Mouse (Mus musculus) MEL (cell line): Measurements from ENCODE around the gene Milr1. TPM values are rescaled to one million over a fixed set of nuclear protein-coding genes. Genes with fewer than 3 reads are reported as not detected.
"Not testable (repeated sequence)": the region's sequence is repeated elsewhere in the genome, so short reads cannot be mapped to it uniquely, and the experiment has no call there.

Experiments used
- DNase-seq: peaks from one replicate; pipeline ENCODE4 v3.0.0; 2011; ENCODE audit warnings: low read depth, low spot score
- H3K27ac ChIP-seq: 2 replicates; pipeline ENCODE4 v1.5.1; 2012; ENCODE audit warnings: low read depth, mild to moderate bottlenecking, control low read depth, low read length, moderate library complexity; ENCODE audit not compliant: control insufficient read depth
- H3K27me3 ChIP-seq, 2 experiments: fragments of 150-350 bp in 1 of 2; sonication (generic) in 1 of 2; 2 replicates each; pipeline ENCODE4 v1.6.1; 2012; ENCODE audit warnings: low read length in 2 of 2, mild to moderate bottlenecking in 2 of 2, improper control_type of control experiment in 1 of 2, moderate library complexity in 1 of 2; ENCODE audit not compliant: insufficient read depth in 2 of 2, control insufficient read depth in 1 of 2
- H3K36me3 ChIP-seq, 2 experiments: 2 replicates each; pipeline ENCODE4 v1.6.1; 2012 to 2014; ENCODE audit warnings: low read length in 2 of 2, improper control_type of control experiment in 1 of 2, inconsistent platforms in 1 of 2, mild to moderate bottlenecking in 1 of 2; ENCODE audit not compliant: insufficient read depth in 2 of 2, control insufficient read depth in 1 of 2
- H3K4me1 ChIP-seq, 2 experiments: fragments of 150-350 bp in 1 of 2; sonication (generic) in 1 of 2; 2 replicates each; pipeline ENCODE4 v1.6.1; 2012; ENCODE audit warnings: low read length in 2 of 2, improper control_type of control experiment in 1 of 2, mild to moderate bottlenecking in 1 of 2; ENCODE audit not compliant: insufficient read depth in 2 of 2, control insufficient read depth in 1 of 2
- H3K4me3 ChIP-seq, 2 experiments: fragments of 150-350 bp in 1 of 2; sonication (generic) in 1 of 2; 2 replicates each; pipeline ENCODE4 v1.5.1; 2012; ENCODE audit warnings: low read depth in 2 of 2, low read length in 2 of 2, mild to moderate bottlenecking in 2 of 2, moderate library complexity in 2 of 2, control low read depth in 1 of 2, improper control_type of control experiment in 1 of 2; ENCODE audit not compliant: control insufficient read depth in 1 of 2, insufficient read depth in 1 of 2
- H3K79me2 ChIP-seq: 2 replicates; pipeline ENCODE4 v1.6.1; 2012; ENCODE audit warnings: mild to moderate bottlenecking, low read length, moderate library complexity; ENCODE audit not compliant: control insufficient read depth, poor library complexity, insufficient read depth
- H3K9ac ChIP-seq: 2 replicates; pipeline ENCODE4 v1.6.1; 2012; ENCODE audit warnings: low read depth, mild to moderate bottlenecking, control low read depth, low read length, moderate library complexity; ENCODE audit not compliant: control insufficient read depth, poor library complexity, severe bottlenecking
- H3K9me3 ChIP-seq: fragments of 150-350 bp; sonication (generic); replicated peaks from 2 replicates; pipeline ENCODE4 v1.6.1; 2012; ENCODE audit warnings: mild to moderate bottlenecking, low read length, improper control_type of control experiment, moderate library complexity; ENCODE audit not compliant: insufficient read depth
- CTCF ChIP-seq, 3 experiments: IDR thresholded peaks in 2 of 3; conservative IDR thresholded peaks in 1 of 3; 2 replicates each; pipeline ENCODE4 v1.5.1; 2011 to 2012; ENCODE audit warnings: low read length in 3 of 3, low read depth in 2 of 3, mild to moderate bottlenecking in 2 of 3, improper control_type of control experiment in 1 of 3, inconsistent platforms in 1 of 3, mixed read lengths in 1 of 3, moderate library complexity in 1 of 3; ENCODE audit not compliant: control insufficient read depth in 1 of 3, insufficient read depth in 1 of 3, poor library complexity in 1 of 3, severe bottlenecking in 1 of 3
- E2F4 ChIP-seq: IDR thresholded peaks from 2 replicates; pipeline ENCODE4 v1.6.1; 2011; ENCODE audit warnings: low read depth, low read length, improper control_type of control experiment, borderline replicate concordance
- EP300 ChIP-seq, 2 experiments: IDR thresholded peaks; 2 replicates each; pipeline ENCODE4 v1.6.1; 2011; ENCODE audit warnings: improper control_type of control experiment in 2 of 2, low read length in 2 of 2, low read depth in 1 of 2, mild to moderate bottlenecking in 1 of 2
- GABPA ChIP-seq: IDR thresholded peaks from 2 replicates; pipeline ENCODE4 v1.6.1; 2012; ENCODE audit warnings: low read depth, mild to moderate bottlenecking, inconsistent platforms, low read length, improper control_type of control experiment, moderate library complexity
- GATA1 ChIP-seq: IDR thresholded peaks from 2 replicates; pipeline ENCODE4 v1.6.1; 2011; ENCODE audit warnings: low read depth, low read length, improper control_type of control experiment
- MAZ ChIP-seq: IDR thresholded peaks from 2 replicates; pipeline ENCODE4 v1.6.1; 2012; ENCODE audit warnings: low read depth, mild to moderate bottlenecking, inconsistent platforms, low read length, improper control_type of control experiment
- MXI1 ChIP-seq: IDR thresholded peaks from 2 replicates; pipeline ENCODE4 v1.6.1; 2011; ENCODE audit warnings: mild to moderate bottlenecking, low read depth, low read length, improper control_type of control experiment
- MYC ChIP-seq: IDR thresholded peaks from 2 replicates; pipeline ENCODE4 v1.6.1; 2011; ENCODE audit warnings: low read depth, mild to moderate bottlenecking, low read length, improper control_type of control experiment, moderate library complexity
- NRF1 ChIP-seq: IDR thresholded peaks from 2 replicates; pipeline ENCODE4 v1.6.1; 2014; ENCODE audit warnings: low read depth, mild to moderate bottlenecking, inconsistent platforms, low read length, improper control_type of control experiment, moderate library complexity; ENCODE audit not compliant: poor library complexity, insufficient read depth, severe bottlenecking
- POLR2A ChIP-seq, 2 experiments: IDR thresholded peaks; 2 replicates each; pipeline ENCODE4 v1.6.1; 2011 to 2012; ENCODE audit warnings: low read length in 2 of 2, mild to moderate bottlenecking in 2 of 2, control low read depth in 1 of 2, improper control_type of control experiment in 1 of 2, low read depth in 1 of 2, moderate library complexity in 1 of 2; ENCODE audit not compliant: control insufficient read depth in 1 of 2, insufficient read depth in 1 of 2, poor library complexity in 1 of 2
- SMC3 ChIP-seq: IDR thresholded peaks from 2 replicates; pipeline ENCODE4 v1.6.1; 2011; ENCODE audit warnings: low read depth, low read length, improper control_type of control experiment
- TAL1 ChIP-seq: IDR thresholded peaks from 2 replicates; pipeline ENCODE4 v1.6.1; 2012; ENCODE audit warnings: mild to moderate bottlenecking, inconsistent platforms, low read length, moderate library complexity, mixed read lengths
- TBP ChIP-seq: IDR thresholded peaks from 2 replicates; pipeline ENCODE4 v1.8.0; 2011; ENCODE audit warnings: low read depth, low read length, improper control_type of control experiment
- UBTF ChIP-seq: IDR thresholded peaks from 2 replicates; pipeline ENCODE4 v1.6.1; 2012; ENCODE audit warnings: low read depth, mild to moderate bottlenecking, inconsistent platforms, low read length, improper control_type of control experiment, moderate library complexity, borderline replicate concordance; ENCODE audit not compliant: insufficient read depth
- ZKSCAN1 ChIP-seq: IDR thresholded peaks from 2 replicates; pipeline ENCODE4 v1.6.1; 2012; ENCODE audit warnings: low read depth, mild to moderate bottlenecking, inconsistent platforms, low read length, improper control_type of control experiment, moderate library complexity
- ZMIZ1 ChIP-seq: IDR thresholded peaks from 2 replicates; pipeline ENCODE4 v1.6.1; 2012; ENCODE audit warnings: low read depth, mild to moderate bottlenecking, inconsistent platforms, low read length, improper control_type of control experiment, moderate library complexity
- ZNF384 ChIP-seq: IDR thresholded peaks from 2 replicates; pipeline ENCODE4 v1.6.1; 2012; ENCODE audit warnings: low read depth, mild to moderate bottlenecking, inconsistent platforms, low read length, improper control_type of control experiment
- polyA plus RNA-seq, 2 experiments: library from polyadenylated mRNA; stranded (reverse) in 1 of 2; unstranded in 1 of 2; fragments of >175 nt in 1 of 2; fragments of >200 nt in 1 of 2; gene quantifications; 2 replicates each; pipeline versions ENCODE4 v1.2.1 to v1.2.4; 2012; ENCODE audit warnings: low replicate concordance in 2 of 2, low read depth in 1 of 2; ENCODE audit not compliant: insufficient read length in 2 of 2, insufficient read depth in 1 of 2, missing spikeins in 1 of 2
- total RNA-seq: library from RNA; depleted of rRNA; stranded (reverse); fragments of 300-350 nt; gene quantifications from 2 replicates; pipeline ENCODE4 v1.2.3, GENCODE M21; 2012

The Milr1 gene
- total and polyA plus RNA-seq, 3 experiments: 0.26 TPM; not detected in 2

DNA sequence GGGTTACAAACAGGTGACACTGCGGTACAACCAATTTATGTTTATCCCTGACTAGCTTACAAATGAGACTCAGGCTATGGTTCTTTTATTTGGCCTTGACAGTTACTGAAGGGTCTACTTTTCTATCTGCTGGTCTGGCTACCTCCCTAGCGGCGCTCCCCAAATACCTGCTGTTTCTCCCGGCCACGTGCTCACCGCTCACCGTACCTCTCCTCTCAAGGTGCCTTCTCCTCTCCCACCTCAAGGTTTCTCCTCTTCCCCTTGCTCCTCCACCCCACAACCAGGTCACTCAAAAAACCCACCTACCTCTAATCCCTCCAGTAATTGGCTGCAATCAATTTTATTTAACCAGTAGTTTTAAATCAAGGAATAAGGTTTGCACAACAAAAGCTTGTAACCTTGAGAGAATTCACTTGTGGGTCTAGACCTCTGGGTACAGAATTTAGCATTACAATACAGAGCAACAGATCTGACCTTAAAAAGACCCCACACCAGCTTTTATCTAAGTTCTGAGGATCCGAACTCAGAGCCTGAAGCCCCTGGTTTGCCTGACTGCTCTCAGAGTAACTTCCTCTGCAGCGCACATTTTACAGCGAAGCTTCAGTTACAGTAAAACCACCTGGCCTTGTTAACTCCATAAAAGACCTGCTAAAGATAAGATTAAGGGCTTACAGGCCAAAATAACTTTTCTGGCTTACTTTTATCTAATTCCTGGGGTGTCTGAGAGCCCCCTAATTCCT, 26.7 kb upstream of the Milr1 start (continued):
- TF ChIP-seq MYC (0 out of 2 replicates have a peak, but pooled peaks have one; percentile 56), ZKSCAN1 (no peak), ZNF384 (no peak)

DNA sequence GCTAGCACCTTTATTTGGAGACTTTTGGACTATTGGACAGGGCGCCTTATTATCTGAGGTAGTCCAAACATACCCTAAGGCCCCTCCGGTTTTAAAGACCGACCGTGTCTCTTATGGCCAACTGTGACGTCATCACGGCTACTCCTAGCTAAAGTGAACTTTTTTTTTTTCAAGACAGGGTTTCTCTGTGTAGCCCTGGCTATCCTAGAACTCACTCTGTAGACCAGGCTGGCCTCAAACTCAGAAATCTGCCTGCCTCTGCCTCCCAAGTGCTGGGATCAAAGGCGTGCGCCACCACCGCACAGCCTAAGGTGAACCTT, 26.1 kb upstream of the Milr1 start:
- H3K27ac ChIP-seq, H3K4me3 ChIP-seq, DNase-seq, H3K27me3 ChIP-seq, H3K9ac ChIP-seq, H3K79me2 ChIP-seq, H3K9me3 ChIP-seq: not testable (repeated sequence)
- Histone ChIP-seq H3K36me3 (peaks cover 0 to 50% of the 10 kb centered on the region in 2 experiments; a peak in 2 of 4 replicates), H3K4me1 (peaks cover 35 to 53% of the 10 kb centered on the region in 2 experiments)
- peak; percentile 62; the same call in 1 of the 2 replicates for TF ChIP-seq ZNF384

DNA sequence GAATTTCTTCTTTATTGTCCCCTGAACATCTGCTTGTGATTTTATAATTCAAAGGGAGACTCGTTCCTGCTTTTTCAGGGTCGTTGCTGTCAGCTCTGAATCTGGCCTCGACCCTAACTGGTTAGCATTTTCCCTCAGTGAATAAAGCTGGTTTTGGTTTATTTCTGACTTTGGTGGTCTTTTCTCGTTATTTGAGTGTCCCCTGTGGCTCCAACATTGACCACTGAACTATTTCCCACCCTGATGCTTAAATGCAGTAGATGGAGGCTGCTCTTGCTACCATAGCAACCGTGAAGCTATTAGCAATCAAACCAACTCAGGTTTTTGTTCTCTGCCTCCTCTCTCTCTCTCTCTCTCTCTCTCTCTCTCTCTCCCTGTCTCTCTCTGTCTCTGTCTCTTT, 23.1 kb upstream of the Milr1 start:
- Histone ChIP-seq H3K79me2 (no peaks in the 10 kb centered on the region), H3K4me1 (peaks cover 38 to 59% of the 10 kb centered on the region in 2 experiments)

More for the DNA sequence above, 23.1 kb upstream of the Milr1 start:
- Histone ChIP-seq H3K36me3 (peaks cover 0 to 53% of the 10 kb centered on the region in 2 experiments; a peak in 2 of 4 replicates), H3K27me3 (no peaks in the 10 kb centered on the region), H3K4me3 (no peak overlapping the region), H3K9ac (no peak overlapping the region), H3K27ac (no peak overlapping the region), H3K9me3 (no peaks in the 10 kb centered on the region)
- peak; percentile 21 for DNase-seq
- TF ChIP-seq MAZ (no peak), TAL1 (no peak), CTCF (IDR thresholded peaks at IDR 0.05 in 2 of 3, conservative IDR thresholded peaks at IDR 0.05 in 1 of 3; ENCODE audit: control insufficient read depth in 1 of 3, insufficient read depth in 1 of 3, low read depth in 2 of 3, low read length in 3 of 3, poor library complexity in 1 of 3, severe bottlenecking in 1 of 3) (no peak), NRF1 (no peak), GATA1 (no peak), UBTF (no peak), MXI1 (no peak), SMC3 (no peak), POLR2A (IDR thresholded peaks at IDR 0.05; ENCODE audit: control insufficient read depth in 1 of 2, insufficient read depth in 1 of 2, low read depth in 1 of 2, low read length in 2 of 2, poor library complexity in 1 of 2) (no peak), TBP (no peak), EP300 (IDR thresholded peaks at IDR 0.05; ENCODE audit: low read depth in 1 of 2, low read length in 2 of 2) (no peak), GABPA (no peak), E2F4 (no peak), ZMIZ1 (no peak)
